Mouse (Mus musculus) kidney, postnatal 36 days (tissue): ENCODE data around the gene Zfp428.

ENCODE experiments used
- DNase-seq, 2 experiments: peaks; one replicate each; pipeline ENCODE4 v3.0.0; 2021 to 2022; ENCODE audit warnings: mixed read lengths in 2 of 2

Gene Zfp428

DNA sequence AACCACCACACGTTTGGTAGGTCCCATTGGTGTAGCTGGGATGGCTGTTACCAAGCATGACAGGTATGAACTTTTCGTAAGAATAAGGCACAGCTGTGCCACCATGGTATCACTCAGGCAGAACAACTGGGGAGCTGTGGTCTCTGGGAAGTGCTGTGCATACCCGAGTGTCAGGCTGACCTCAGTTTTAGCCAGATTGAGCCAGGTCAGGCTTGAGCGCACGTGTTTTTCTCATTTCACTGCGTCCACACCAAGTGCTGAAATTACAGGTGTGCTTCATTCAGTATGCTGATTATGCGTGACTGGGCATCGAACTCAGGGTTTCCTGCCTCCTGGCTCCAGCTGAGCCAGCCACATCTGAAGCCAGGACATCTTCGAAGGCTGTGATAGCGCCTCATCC is 49.0 kb downstream of the Zfp428 start:
- DNase-seq, result peak; percentile 47 to 50

DNA sequence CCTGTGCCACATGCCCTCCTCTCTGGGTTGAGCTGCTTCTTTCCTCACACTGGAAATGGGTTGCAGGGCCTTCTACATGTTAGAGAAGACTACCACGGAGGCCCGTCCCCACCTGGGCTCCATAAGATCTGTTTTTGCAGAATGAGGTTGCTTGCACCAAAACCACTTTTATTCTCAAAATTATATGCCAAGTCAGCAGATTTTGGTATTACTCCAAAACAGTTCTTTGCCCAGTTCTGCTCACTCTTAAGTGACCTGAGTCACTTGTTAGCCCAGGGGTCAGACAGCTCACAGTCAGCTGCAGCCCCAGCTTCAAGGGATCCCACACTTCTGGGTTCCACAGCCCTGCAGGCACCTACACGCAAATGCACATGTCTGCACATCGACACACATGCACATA is 54.6 kb downstream of the Zfp428 start:
- DNase-seq, result no peak

DNA sequence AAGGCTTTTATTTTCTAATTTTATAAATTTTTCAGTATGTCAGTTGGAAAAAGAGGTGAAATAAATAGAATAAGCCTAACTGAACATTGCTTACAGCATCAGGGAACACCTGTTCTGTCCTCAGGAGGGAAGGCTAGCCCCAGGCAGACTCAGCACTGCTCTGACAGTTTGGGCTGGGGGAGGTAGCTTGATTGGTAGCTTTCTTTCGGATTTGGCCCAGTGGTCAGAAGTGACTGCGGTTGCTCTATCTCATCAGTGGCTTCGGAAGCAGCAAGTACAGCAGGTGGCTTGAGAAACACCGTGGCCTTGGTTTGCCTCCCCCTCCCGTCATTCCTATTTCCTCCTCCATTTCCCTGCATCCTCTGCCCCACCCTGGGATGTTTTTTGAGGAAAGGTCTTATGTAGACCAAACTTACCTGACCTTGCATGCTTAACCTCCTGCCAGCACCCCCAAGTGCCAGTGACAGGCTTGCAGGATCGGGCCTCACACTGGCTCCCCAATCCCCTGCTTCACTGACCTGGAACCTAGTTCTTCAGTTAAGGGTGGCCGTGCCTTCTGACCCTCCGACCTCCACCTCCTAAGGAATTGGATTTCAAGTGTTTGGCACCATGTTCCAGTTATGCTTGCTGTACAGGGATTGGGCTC is 56.5 kb downstream of the Zfp428 start:
- DNase-seq, result no peak

DNA sequence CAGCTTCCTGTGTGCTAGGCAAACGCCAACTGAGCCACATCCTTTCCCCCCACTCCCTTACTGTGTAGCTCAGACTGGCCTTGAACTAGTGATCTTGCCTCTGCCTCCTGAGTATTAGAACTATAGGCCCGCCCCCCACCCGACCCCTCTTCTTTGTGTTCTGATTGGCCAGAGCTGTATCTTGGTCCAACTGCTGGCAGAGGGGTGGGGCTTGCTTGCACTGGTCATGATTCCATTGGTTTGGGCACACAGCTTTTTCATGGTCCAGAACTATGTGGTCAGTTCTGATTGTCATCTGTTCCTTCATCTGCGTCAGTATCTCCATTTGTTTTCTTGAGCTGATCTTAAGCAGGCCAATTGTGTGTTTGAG is 57.0 kb downstream of the Zfp428 start:
- DNase-seq, result no peak

DNA sequence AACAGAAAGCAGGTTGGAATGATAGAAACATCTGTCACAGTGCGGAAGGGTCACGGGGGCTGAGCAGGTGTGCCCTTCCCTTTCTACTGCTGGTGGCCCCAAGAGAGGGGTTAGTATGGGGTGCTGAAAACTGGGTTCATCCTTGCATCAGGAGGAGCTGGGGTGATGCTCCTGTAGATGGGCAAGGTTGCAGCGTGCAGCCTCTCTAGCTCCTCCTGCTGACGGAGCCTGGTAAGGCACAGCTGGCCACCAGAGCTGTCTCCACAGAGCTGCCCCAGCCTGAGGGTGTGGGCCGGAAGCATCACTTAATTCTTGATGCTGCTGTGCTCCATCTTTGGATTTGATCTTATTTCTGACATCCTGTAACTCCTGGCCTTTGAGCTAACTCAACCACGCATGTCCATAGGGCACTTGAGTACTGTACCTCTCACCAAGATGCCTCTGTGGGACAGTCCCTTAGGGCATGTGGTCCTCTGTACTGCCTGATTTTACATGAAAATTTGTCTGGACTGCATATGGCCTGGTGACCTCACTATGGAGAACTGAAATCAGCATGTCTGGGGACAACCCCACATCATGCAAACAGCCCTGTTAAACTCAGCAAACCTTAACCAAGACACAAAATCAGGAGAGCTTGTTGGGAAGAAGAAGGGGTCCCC is 57.9 kb downstream of the Zfp428 start:
- peak; percentile 64 to 90 for DNase-seq
